Comparison of ENCODE assay signal across 27 mouse cellular contexts in genomic region chr7:79731438-79731837, GRCm38 (mm10). TPM values are rescaled to one million over a fixed set of nuclear protein-coding genes. Genes with fewer than 3 reads are reported as not detected.
DNase-seq lines count a peak whose midpoint lies in the region; TF ChIP-seq lines count a peak whose summit lies in the region.
"Had no signal": no experiment of that assay in that cellular context is flagged by ENCODE, and none has a peak within 500 bp of the region (broad histone marks: within the 10 kb centered on the region; RNA-seq: fewer than 3 reads in every experiment).

No protein-coding gene starts in this region.

- WGBS in kidney, adult 2 months = 74% methylated on average over 13 of the region's 13 CpGs

- H3K4me3 ChIP-seq in kidney, adult 2 months (ENCODE audit: insufficient read depth, low read depth, low read length) = no peak overlapping the region
- H3K4me3 ChIP-seq: embryonic facial prominence, embryonic 12.5 days; embryonic facial prominence, embryonic 15.5 days; heart, embryonic 12.5 days; heart, embryonic 15.5 days; hindbrain, embryonic 10.5 days; hindbrain, embryonic 13.5 days; intestine, embryonic 15.5 days had no signal

- peaks cover 13% of the 10 kb centered on the region; the same call in 1 of the 2 replicates for H3K4me1 ChIP-seq in kidney, adult 2 months (ENCODE audit: control insufficient read depth, insufficient read depth, low read length)
- H3K4me1 ChIP-seq: embryonic facial prominence, embryonic 12.5 days; embryonic facial prominence, embryonic 15.5 days; heart, embryonic 12.5 days; heart, embryonic 15.5 days; hindbrain, embryonic 10.5 days had no signal

- DNase-seq in Muller cell, postnatal 12 days (ENCODE audit: inconsistent ontology term) = peak; percentile 23
- DNase-seq in adipocyte (ENCODE audit: low spot score) = peak; percentile 44
- DNase-seq in adrenal gland, postnatal 10 days = peak; percentile 59
- peak; percentile 60 to 61 for DNase-seq in adrenal gland, postnatal 36 days
- no peak for DNase-seq in spleen, postnatal 14 days (ENCODE audit: low spot score in 2 of 2)
- DNase-seq in kidney, adult 2 months = no peak
- DNase-seq in spleen, adult 18-20 months = no peak
- DNase-seq: cerebellum, adult 18-20 months; cerebellum, adult 9-10 months; cerebellum, postnatal 14 days; forebrain, postnatal 0 days; gastrocnemius, postnatal 25 days; heart, adult 18-20 months; heart, postnatal 10 days; heart, postnatal 36 days; kidney, adult 11 months had no signal

- H3K36me3 ChIP-seq in kidney, adult 2 months (ENCODE audit: control insufficient read depth, insufficient read depth, low read length) = no peaks in the 10 kb centered on the region
- H3K36me3 ChIP-seq: heart, embryonic 15.5 days; intestine, embryonic 15.5 days had no signal

- H3K27me3 ChIP-seq in kidney, adult 2 months (replicated peaks; ENCODE audit: control insufficient read depth, insufficient read depth, low read length) = no peaks in the 10 kb centered on the region
- H3K27me3 ChIP-seq: embryonic facial prominence, embryonic 15.5 days; intestine, embryonic 15.5 days had no signal

- no peak overlapping the region for H3K27ac ChIP-seq in kidney, adult 2 months (ENCODE audit: insufficient read depth, low read depth, low read length)
- H3K27ac ChIP-seq: embryonic facial prominence, embryonic 12.5 days; embryonic facial prominence, embryonic 15.5 days; heart, embryonic 15.5 days; hindbrain, embryonic 10.5 days; hindbrain, embryonic 13.5 days; intestine, embryonic 15.5 days had no signal

- no peak for TF ChIP-seq CTCF in kidney, adult 2 months (conservative IDR thresholded peaks at IDR 0.05; ENCODE audit: insufficient read depth, insufficient read length, low read depth, low read length)

- TF ChIP-seq POLR2A in kidney, adult 2 months (IDR thresholded peaks at IDR 0.05; ENCODE audit: low read depth, low read length) = no peak

RNA-seq across cellular contexts. Expression of gene Plin1, which starts 1.3 kb away (rescaled TPM):
- 100 to 1,000 TPM; 750 to 928 TPM for total RNA-seq in adrenal gland, postnatal 10 days (2021)
- 100 to 1,000 TPM; 500 to 527 TPM for total RNA-seq in adrenal gland, postnatal 36 days (2021)
- 58.4 and 72.2 TPM in 2 replicates for polyA plus RNA-seq in kidney, adult 2 months (2012; rRNA removed)
- total RNA-seq: forebrain, postnatal 0 days had no signal
- polyA plus RNA-seq: activated CD4-positive, CD25-positive, alpha-beta regulatory T cell, adult 4 months; C2C12; CD4-positive, CD25-positive, alpha-beta regulatory T cell, adult 4 months; embryonic facial prominence, embryonic 12.5 days; forebrain, embryonic 14.5 days; forebrain, postnatal 0 days; heart, embryonic 12.5 days; heart, embryonic 15.5 days; hindbrain, embryonic 10.5 days; intestine, embryonic 15.5 days had no signal

RNA-seq across cellular contexts. Expression of gene Pex11a, which starts 11.5 kb away (rescaled TPM):
- total RNA-seq in adrenal gland, postnatal 10 days (2021) = 10 to 100 TPM; 41.0 to 47.0 TPM
- 10 to 100 TPM; 49.2 to 49.3 TPM for total RNA-seq in adrenal gland, postnatal 36 days (2021)
- polyA plus RNA-seq in kidney, adult 2 months (2012; rRNA removed) = 40.6 and 41.0 TPM in 2 replicates

RNA-seq across cellular contexts. Expression of gene Wdr93, which starts 11.5 kb away (rescaled TPM):
- 1 to 10 TPM; 1.5 to 2.5 TPM for total RNA-seq in adrenal gland, postnatal 10 days (2021)
- total RNA-seq in adrenal gland, postnatal 36 days (2021) = 1 to 10 TPM; 1.6 to 2.0 TPM
- polyA plus RNA-seq in kidney, adult 2 months (2012; rRNA removed) = 1.1 TPM in 2 replicates
- total RNA-seq: gastrocnemius, postnatal 25 days had no signal

RNA-seq across cellular contexts. Expression of gene Kif7, which starts 15.9 kb away (rescaled TPM):
- total RNA-seq in adrenal gland, postnatal 10 days (2021) = 1 to 10 TPM; 4.9 to 5.7 TPM
- 1 to 10 TPM; 4.1 TPM for total RNA-seq in adrenal gland, postnatal 36 days (2021)
- 0.81 and 0.92 TPM in 2 replicates for polyA plus RNA-seq in kidney, adult 2 months (2012; rRNA removed)

Comparison
In these comparisons a context has a peak if more than half of its experiments do, and no peak if none do; other contexts are left out.
1. DNase-seq: peak in Muller cell, postnatal 12 days (single experiment), adipocyte (single experiment), adrenal gland, postnatal 10 days (single experiment) and adrenal gland, postnatal 36 days (2 of 2); none in spleen, postnatal 14 days (0 of 2), kidney, adult 2 months (single experiment) and spleen, adult 18-20 months (0 of 2).